In genomic region chr12:107782147-107782546, GRCm38 (mm10) we compare ENCODE assay signal across 12 mouse cellular contexts.
"Had no signal": no experiment of that assay in that cellular context is flagged by ENCODE, and none has a peak within 500 bp of the region (broad histone marks: within the 10 kb centered on the region; RNA-seq: fewer than 3 reads in every experiment).

No protein-coding gene starts in this region.

- H3K4me2 ChIP-seq: intestine, embryonic 15.5 days; kidney, embryonic 15.5 days; limb, embryonic 13.5 days; midbrain, embryonic 15.5 days; stomach, embryonic 15.5 days had no signal

- H3K4me3 ChIP-seq: intestine, embryonic 15.5 days; kidney, embryonic 15.5 days; limb, embryonic 13.5 days; midbrain, embryonic 10.5 days; midbrain, embryonic 15.5 days; stomach, embryonic 15.5 days had no signal

- ATAC-seq: intestine, embryonic 15.5 days; midbrain, embryonic 15.5 days had no signal

- H3K9ac ChIP-seq: intestine, embryonic 15.5 days; kidney, embryonic 15.5 days; limb, embryonic 13.5 days; liver, embryonic 14.5 days; midbrain, embryonic 15.5 days; stomach, embryonic 15.5 days had no signal

- H3K36me3 ChIP-seq: intestine, embryonic 15.5 days; kidney, embryonic 15.5 days; limb, embryonic 13.5 days; midbrain, embryonic 10.5 days; midbrain, embryonic 15.5 days; stomach, embryonic 15.5 days had no signal

- H3K27ac ChIP-seq: intestine, embryonic 15.5 days; kidney, embryonic 15.5 days; limb, embryonic 13.5 days; liver, embryonic 14.5 days; midbrain, embryonic 10.5 days; midbrain, embryonic 15.5 days; stomach, embryonic 15.5 days had no signal

- H3K27me3 ChIP-seq: intestine, embryonic 15.5 days; kidney, embryonic 15.5 days; limb, embryonic 13.5 days; midbrain, embryonic 15.5 days; stomach, embryonic 15.5 days had no signal

- H3K9me3 ChIP-seq: intestine, embryonic 15.5 days; kidney, embryonic 15.5 days; limb, embryonic 13.5 days; midbrain, embryonic 10.5 days; midbrain, embryonic 15.5 days; stomach, embryonic 15.5 days had no signal

- DNase-seq: kidney, adult 2 months; kidney, postnatal 14 days; left cerebral cortex, postnatal 4 days; lung, adult 18-20 months; right cerebral cortex, postnatal 14 days had no signal

- H3K4me1 ChIP-seq: intestine, embryonic 15.5 days; kidney, embryonic 15.5 days; limb, embryonic 13.5 days; midbrain, embryonic 15.5 days; stomach, embryonic 15.5 days had no signal
